Mouse (Mus musculus): Measurements from ENCODE around the gene Ermard.

The Ermard gene

DNA sequence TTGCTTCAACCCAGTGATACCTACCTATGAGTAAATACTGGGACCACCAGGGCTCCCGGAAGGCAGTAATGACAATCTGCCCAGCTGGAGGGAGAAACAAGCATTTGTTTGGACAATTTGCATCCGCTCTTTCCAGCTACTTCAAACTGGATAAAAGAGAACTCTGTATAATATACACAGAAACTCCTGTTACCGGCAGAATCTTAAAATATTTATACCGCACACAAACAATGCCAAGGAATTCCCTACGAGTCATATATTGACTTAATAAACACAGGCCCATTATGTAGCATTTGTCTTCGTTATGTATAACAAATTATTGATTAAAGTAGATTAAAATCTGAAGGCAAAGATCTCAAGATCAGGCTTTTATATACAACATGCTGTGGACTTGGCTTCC lies 79.6 kb downstream of the Ermard start:
- DNase-seq (ENCODE audit: low read depth, low spot score), result no peak

DNA sequence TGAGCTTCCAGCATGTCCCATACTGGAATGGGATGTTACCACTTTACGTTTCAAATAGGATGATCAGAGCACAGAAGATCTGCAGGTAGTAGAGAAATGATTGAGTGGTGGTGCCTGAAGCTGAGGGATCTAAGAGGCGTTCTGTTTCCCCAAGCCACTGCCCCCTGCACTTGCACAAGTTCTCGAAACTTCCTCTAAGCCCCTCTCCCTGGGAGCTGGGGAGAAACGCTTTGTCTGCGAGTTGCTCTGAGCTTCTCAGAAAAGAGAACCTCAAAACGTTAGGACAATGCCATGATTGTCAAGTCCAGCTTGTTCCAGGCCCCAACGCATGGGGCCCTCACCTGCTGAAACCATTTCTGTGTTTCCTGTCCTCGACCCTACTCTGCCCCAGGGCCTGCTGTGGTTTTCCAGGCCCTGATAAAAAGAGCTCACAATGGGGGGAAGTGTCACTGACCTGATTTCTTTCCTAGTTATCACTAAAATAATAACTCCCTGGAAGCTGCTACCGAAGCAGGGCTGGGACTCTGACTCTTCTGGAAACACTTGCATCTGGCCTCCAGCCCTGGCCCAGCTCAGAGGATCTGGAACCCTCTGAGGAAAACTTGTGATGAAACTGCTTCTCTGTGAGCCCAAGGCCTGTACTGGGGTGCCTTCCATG lies 88.8 kb downstream of the Ermard start:
- DNase-seq (ENCODE audit: low read depth, low spot score), result no peak

DNA sequence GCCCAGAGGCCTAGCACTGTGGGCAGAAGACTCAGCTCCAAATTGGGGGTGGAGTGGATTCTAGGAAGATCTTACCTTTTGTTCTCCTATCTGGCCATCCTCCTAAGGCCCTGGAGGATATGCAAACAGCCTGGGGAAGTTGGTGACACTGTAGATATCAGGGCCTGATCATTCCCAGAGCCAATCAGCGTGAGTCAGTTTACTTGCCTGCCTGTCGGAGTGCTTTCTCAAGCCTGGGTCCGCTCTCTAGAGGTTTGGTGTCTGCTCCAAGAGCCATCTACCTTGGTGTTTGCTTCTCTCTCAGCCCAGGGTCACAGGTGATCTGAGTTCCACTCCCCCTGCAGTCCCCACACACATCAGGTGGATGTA lies 89.3 kb downstream of the Ermard start:
- DNase-seq (ENCODE audit: low read depth, low spot score), result no peak

DNA sequence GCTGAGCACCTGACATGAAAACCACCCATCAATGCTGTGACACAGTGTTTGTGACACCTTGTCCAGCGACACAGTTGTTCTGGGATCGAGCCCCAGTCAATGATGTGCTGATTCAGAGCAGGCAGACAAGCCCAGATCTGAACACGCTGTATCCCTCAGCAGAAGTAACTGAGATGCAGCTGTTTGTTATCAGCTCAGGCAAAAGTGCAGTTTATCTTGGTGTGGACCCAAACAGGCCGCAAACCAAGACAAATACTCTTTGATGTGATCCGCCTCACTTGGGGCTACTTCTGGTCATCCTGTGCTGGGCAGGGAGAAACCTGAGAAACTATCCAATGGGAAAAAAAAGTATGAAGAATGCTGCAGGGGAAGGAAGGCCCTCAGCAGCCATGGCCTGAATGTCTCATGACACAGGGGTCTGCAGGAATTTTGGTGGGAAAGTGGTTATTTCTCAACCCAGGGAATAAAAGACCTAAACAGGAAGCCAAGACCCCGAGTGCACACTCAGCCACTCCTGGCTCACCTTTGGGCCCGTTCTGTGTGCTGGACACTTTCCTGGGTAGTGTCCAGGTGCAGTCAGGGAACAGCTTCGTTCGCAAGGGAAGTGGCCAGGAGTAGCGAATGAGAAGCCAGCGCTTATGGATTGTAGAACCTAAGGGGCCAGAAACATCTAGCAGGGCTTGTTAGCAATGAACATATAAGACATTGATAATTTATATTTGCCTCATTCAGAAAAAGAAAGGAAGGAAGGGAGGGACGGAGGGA lies 94.1 kb downstream of the Ermard start:
- no peak for DNase-seq (ENCODE audit: low read depth, low spot score)

DNA sequence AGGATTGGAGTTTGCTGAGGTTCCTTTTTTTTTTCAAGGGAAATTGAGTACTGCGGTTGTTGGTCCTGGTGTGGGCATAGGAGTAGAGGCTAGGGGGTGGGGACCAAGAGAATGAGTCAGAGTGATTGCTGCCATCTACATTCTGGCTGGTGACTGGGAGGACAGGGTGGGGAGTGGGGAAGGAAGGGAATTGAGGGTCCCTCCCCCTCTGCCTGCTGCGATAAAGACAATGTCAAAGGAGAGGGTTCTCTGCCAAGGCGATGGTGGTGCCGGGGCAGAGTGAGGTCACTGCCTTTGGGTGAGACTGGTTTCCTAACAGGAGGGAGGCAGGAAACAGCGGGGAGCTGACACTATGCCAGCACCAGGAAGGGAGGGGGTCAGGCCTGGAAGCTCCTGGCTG lies 96.4 kb downstream of the Ermard start:
- DNase-seq (ENCODE audit: low read depth, low spot score), result no peak

Measured in R1 (cell line).